Mouse (Mus musculus) limb, embryonic 14.5 days (tissue): ENCODE measurements around the gene Ric8b. TPM values are rescaled to one million over a fixed set of nuclear protein-coding genes. Genes with fewer than 3 reads are reported as not detected.

Source experiments
- ATAC-seq: fragments of 200-750 bp; cut with Nextera tagmentation; 2 replicates; pipeline ENCODE4 v1.8.0; 2017; ENCODE audit warnings: low read depth, moderate number of reproducible peaks, moderate TSS enrichment; ENCODE audit not compliant: low FRiP score
- DNase-seq: peaks from one replicate; pipeline ENCODE4 v3.0.0-alpha.2; 2015; ENCODE audit warnings: low spot score
- H3K27ac ChIP-seq: fragments of 300-500 bp; sonication (generic); replicated peaks from 2 replicates; pipeline ENCODE4 v1.5.1; 2014; ENCODE audit warnings: low read depth, mild to moderate bottlenecking, low read length, moderate library complexity, mixed read lengths
- H3K27me3 ChIP-seq: fragments of 300-500 bp; sonication (generic); 2 replicates; pipeline ENCODE4 v1.6.1; 2014; ENCODE audit warnings: low read length, mixed read lengths; ENCODE audit not compliant: control insufficient read depth, insufficient read depth
- H3K36me3 ChIP-seq: fragments of 300-500 bp; sonication (generic); 2 replicates; pipeline ENCODE4 v1.6.1; 2014; ENCODE audit warnings: mild to moderate bottlenecking, low read length, moderate library complexity, mixed read lengths; ENCODE audit not compliant: control insufficient read depth, insufficient read depth
- H3K4me1 ChIP-seq: fragments of 300-500 bp; sonication (generic); 2 replicates; pipeline ENCODE4 v1.6.1; 2014; ENCODE audit warnings: antibody characterized with exemption, low read length, mixed read lengths; ENCODE audit not compliant: control insufficient read depth, insufficient read depth
- H3K4me2 ChIP-seq: fragments of 300-500 bp; sonication (generic); replicated peaks from 2 replicates; pipeline ENCODE4 v1.6.1; 2014; ENCODE audit warnings: low read depth, mild to moderate bottlenecking, low read length, moderate library complexity; ENCODE audit not compliant: severe bottlenecking
- H3K4me3 ChIP-seq: fragments of 300-500 bp; sonication (generic); replicated peaks from 2 replicates; pipeline ENCODE4 v1.5.1; 2014; ENCODE audit warnings: low read length
- H3K9ac ChIP-seq: fragments of 300-500 bp; sonication (generic); 2 replicates; pipeline ENCODE4 v1.6.1; 2014; ENCODE audit warnings: mild to moderate bottlenecking, low read depth, low read length, moderate library complexity; ENCODE audit not compliant: severe bottlenecking
- H3K9me3 ChIP-seq: fragments of 300-500 bp; sonication (generic); 2 replicates; pipeline ENCODE4 v1.6.1; 2016; ENCODE audit warnings: low read length; ENCODE audit not compliant: control insufficient read depth
- POLR2A ChIP-seq: fragments of 200-500 bp; IDR thresholded peaks from 2 replicates; pipeline ENCODE4 v1.8.0; 2012; ENCODE audit warnings: inconsistent platforms, mild to moderate bottlenecking, moderate library complexity, borderline replicate concordance; ENCODE audit not compliant: insufficient read depth, insufficient read length; ENCODE audit errors: extremely low read depth
- WGBS: fragments of 180-500 bp; shearing (Covaris S2); extraction: QIAGEN DNeasy Blood & Tissue Kit; methylation state at CpG from one replicate; pipeline ENCODE4 v1.1.7; 2014; 5-methylcytosine and 5-hydroxymethylcytosine counted together
- polyA plus RNA-seq, 2 experiments: library from polyadenylated mRNA; depleted of rRNA in 1 of 2; stranded (reverse) in 1 of 2; unstranded in 1 of 2; fragments of >200 nt; fragmentation: Nextera tagmentation in 1 of 2; extraction: Ambion mirVana in 1 of 2; gene quantifications; 2 replicates each; pipeline versions ENCODE4 v1.2.1 to v1.2.3; 2012 to 2014

Ric8b gene
- polyA plus RNA-seq, 2 experiments: 17.8 to 27.6 TPM

- no peak overlapping the region for H3K4me2 ChIP-seq
- peaks cover 3% of the 10 kb centered on the region; the same call in 1 of the 2 replicates for H3K4me1 ChIP-seq
- H3K9ac ChIP-seq: no peak overlapping the region
- TF ChIP-seq POLR2A: no peak
- H3K9me3 ChIP-seq: no peaks in the 10 kb centered on the region
- 97% methylated on average over 4 of the region's 4 CpGs for WGBS
- no peak overlapping the region for H3K4me3 ChIP-seq
- DNase-seq: no peak
- H3K27me3 ChIP-seq: no peaks in the 10 kb centered on the region
- no peak overlapping the region for H3K27ac ChIP-seq
- H3K36me3 ChIP-seq: peaks cover 23% of the 10 kb centered on the region
- no peak for ATAC-seq
Measured at GRCm38 (mm10) chr10:84926885-84927284, 9.5 kb downstream of the Ric8b start.

DNA sequence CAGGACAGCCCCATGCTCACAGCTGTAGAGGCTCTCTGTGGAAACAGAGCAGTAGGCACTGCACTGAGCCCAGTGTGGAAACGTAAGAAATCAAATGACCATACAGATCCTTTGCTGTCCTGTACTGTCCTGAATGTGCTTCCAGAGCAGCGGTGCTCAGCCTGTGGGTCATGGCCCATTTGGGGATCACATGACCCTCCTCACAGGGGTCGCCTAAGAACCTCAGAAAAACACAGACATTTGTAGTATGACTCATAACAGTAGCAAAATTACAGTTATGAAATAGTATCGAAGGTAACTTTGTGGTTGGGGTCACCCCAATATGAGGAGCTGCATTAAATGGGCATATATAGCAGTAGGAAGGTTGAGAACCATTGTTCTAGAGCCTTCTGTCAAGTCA lies 11.0 kb downstream of the Ric8b start:
- Histone ChIP-seq H3K27me3 (no peaks in the 10 kb centered on the region), H3K9ac (no peak overlapping the region), H3K36me3 (peaks cover 23% of the 10 kb centered on the region), H3K9me3 (no peaks in the 10 kb centered on the region), H3K4me2 (no peak overlapping the region), H3K27ac (no peak overlapping the region), H3K4me1 (peaks cover 3% of the 10 kb centered on the region; the same call in 1 of the 2 replicates), H3K4me3 (no peak overlapping the region)
- 70% methylated on average over 4 of the region's 4 CpGs for WGBS
- DNase-seq (no peak), ATAC-seq (no peak)
- no peak for TF ChIP-seq POLR2A

- 0 out of 2 replicates have a peak, but pooled peaks cover 7% of the 10 kb centered on the region for H3K36me3 ChIP-seq
- 82% methylated on average over 6 of the region's 7 CpGs for WGBS
- no peaks in the 10 kb centered on the region for H3K27me3 ChIP-seq
- ATAC-seq (no peak), DNase-seq (no peak)
- H3K9ac ChIP-seq: no peak overlapping the region
- no peak overlapping the region for H3K4me2 ChIP-seq
- H3K4me1 ChIP-seq: peaks cover 2% of the 10 kb centered on the region; the same call in 1 of the 2 replicates
- no peak overlapping the region for H3K4me3 ChIP-seq
- H3K27ac ChIP-seq: no peak overlapping the region
- no peaks in the 10 kb centered on the region for H3K9me3 ChIP-seq
- no peak for TF ChIP-seq POLR2A
Measured at GRCm38 (mm10) chr10:84935553-84936209, 18.3 kb downstream of the Ric8b start.

DNA sequence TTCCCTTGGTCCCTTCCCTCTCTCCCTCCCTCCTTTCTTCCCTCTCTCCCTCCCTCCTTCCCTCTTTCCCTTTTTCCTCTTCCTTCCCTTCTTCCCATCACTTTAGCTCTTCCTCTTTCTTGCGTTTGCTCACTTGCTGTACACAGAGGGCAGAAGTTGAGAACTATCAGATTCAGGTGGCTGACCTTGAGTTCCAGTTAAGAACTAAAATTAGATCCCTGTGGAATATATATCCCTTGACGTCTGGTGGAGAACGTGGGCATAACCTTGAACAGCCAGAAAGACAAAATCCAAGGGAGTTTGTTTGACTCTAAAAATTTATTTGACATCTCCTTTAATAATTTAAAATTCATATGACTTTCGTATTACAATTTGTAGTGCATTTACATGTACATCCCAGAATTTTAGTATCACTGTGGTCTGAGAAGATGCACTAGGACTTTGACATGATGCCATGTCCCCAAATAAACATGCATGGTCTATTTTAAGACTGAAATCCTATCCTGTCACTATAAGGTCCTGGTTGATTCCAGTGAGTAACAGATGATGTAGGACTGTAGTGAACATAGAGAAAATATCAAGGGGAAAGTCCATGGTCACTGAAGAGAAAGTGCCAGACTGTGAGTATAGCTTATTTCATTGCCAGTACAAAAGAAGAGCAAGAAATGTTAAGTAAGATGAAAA lies 19.6 kb downstream of the Ric8b start:
- WGBS: 79% methylated on average over 4 of the region's 4 CpGs
- Histone ChIP-seq H3K4me3 (no peak overlapping the region), H3K9me3 (no peaks in the 10 kb centered on the region), H3K9ac (no peak overlapping the region), H3K4me2 (no peak overlapping the region), H3K27me3 (no peaks in the 10 kb centered on the region), H3K36me3 (0 out of 2 replicates have a peak, but pooled peaks cover 7% of the 10 kb centered on the region), H3K4me1 (peaks cover 2% of the 10 kb centered on the region; the same call in 1 of the 2 replicates), H3K27ac (no peak overlapping the region)
- DNase-seq (no peak), ATAC-seq (no peak)
- no peak for TF ChIP-seq POLR2A

DNA sequence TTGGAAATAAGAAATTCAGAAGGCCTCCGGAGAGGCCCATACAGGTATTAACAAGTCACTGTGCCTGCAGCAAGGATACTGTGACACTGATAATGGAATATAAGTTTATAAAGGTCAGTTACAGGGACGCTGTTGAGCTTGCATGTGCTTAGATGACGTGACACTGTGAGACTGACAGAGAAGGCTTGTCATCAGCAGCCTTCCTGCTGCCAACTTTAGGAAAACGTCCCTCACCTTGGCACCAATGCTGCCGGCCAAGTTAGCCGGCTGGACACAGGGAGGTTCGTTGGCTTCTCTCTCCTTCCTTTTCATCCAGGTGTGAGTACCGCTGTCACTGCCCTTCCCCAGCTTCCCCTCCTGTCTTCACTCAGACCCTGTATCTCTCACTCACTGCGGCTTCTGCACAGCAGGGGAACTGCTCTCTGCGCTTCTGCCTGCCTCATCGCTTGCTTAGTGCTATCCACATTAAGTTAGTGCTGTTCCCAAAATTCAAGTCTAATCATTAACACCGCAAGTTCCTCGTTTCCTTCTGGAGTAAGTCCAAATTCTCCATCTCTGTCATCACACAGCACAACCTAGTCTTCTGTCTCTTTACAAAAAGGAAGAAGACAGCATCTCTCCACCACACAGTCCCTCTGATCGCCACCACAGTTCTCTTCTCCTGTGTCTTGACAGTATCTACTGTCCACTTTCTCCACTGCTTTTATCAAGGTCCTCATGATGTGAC lies 20.8 kb downstream of the Ric8b start:
- H3K4me1 ChIP-seq: peaks cover 2% of the 10 kb centered on the region; the same call in 1 of the 2 replicates
- no peak for TF ChIP-seq POLR2A
- 0 out of 2 replicates have a peak, but pooled peaks cover 7% of the 10 kb centered on the region for H3K36me3 ChIP-seq
- H3K4me2 ChIP-seq: no peak overlapping the region
- 81% methylated on average over 14 of the region's 14 CpGs for WGBS
- no peaks in the 10 kb centered on the region for H3K9me3 ChIP-seq
- no peak for ATAC-seq
- H3K27me3 ChIP-seq: no peaks in the 10 kb centered on the region
- no peak overlapping the region for H3K4me3 ChIP-seq
- DNase-seq: no peak
- no peak overlapping the region for H3K27ac ChIP-seq
- no peak overlapping the region for H3K9ac ChIP-seq
